8 mouse cellular contexts compared by ENCODE assay signal in genomic region chr19:59459158-59459781, GRCm38 (mm10). TPM values are rescaled to one million over a fixed set of nuclear protein-coding genes. Genes with fewer than 3 reads are reported as not detected.
DNase-seq lines count a peak whose midpoint lies in the region; ATAC-seq and TF ChIP-seq lines count a peak whose summit lies in the region.

No protein-coding gene starts in this region.

- ATAC-seq in lung, embryonic 15.5 days (ENCODE audit: borderline replicate concordance, extremely low read depth, low FRiP score, low TSS enrichment), result peak; percentile 31; the same call in 1 of the 2 replicates
- ATAC-seq in forebrain, embryonic 15.5 days (replicated peaks), result 0 out of 2 replicates have a peak, but pooled peaks have one; percentile 4
- 0 out of 2 replicates have a peak, but pooled peaks have one; percentile 19 for ATAC-seq in neural tube, embryonic 11.5 days (ENCODE audit: insufficient read depth, low FRiP score, low TSS enrichment)

- TF ChIP-seq CTCF in cortical plate, adult 2 months (IDR thresholded peaks at IDR 0.05; ENCODE audit: extremely low read depth, insufficient read depth, low read length), result no peak

- no peak for TF ChIP-seq POLR2A in cortical plate, adult 2 months (IDR thresholded peaks at IDR 0.05; ENCODE audit: extremely low read depth, insufficient read depth, low read length)

- H3K27ac ChIP-seq in lung, embryonic 15.5 days, result no peak overlapping the region
- peak overlapping the region; percentile 88 for H3K27ac ChIP-seq in cortical plate, adult 2 months (ENCODE audit: insufficient read depth, low read length)
- peak overlapping the region; percentile 88 for H3K27ac ChIP-seq in forebrain, embryonic 15.5 days (replicated peaks)
- H3K27ac ChIP-seq in neural tube, embryonic 11.5 days (ENCODE audit: low read depth, low read length), result no peak overlapping the region

- WGBS in lung, embryonic 15.5 days, result under 1% methylated on average over 72 of the region's 75 CpGs
- WGBS in forebrain, embryonic 15.5 days, result under 1% methylated on average over 74 of the region's 75 CpGs
- WGBS in neural tube, embryonic 11.5 days, result under 1% methylated on average over 68 of the region's 75 CpGs

- H3K36me3 ChIP-seq in lung, embryonic 15.5 days, result no peaks in the 10 kb centered on the region
- no peaks in the 10 kb centered on the region for H3K36me3 ChIP-seq in forebrain, embryonic 15.5 days
- H3K36me3 ChIP-seq in neural tube, embryonic 11.5 days (ENCODE audit: control insufficient read depth, insufficient read depth, low read length), result no peaks in the 10 kb centered on the region

- peaks cover 100% of the 10 kb centered on the region for H3K27me3 ChIP-seq in lung, embryonic 15.5 days
- peaks cover 22% of the 10 kb centered on the region; the same call in 1 of the 2 replicates for H3K27me3 ChIP-seq in forebrain, embryonic 15.5 days
- H3K27me3 ChIP-seq in neural tube, embryonic 11.5 days (ENCODE audit: control insufficient read depth, insufficient read depth, low read length), result peaks cover 96% of the 10 kb centered on the region

- H3K4me3 ChIP-seq in lung, embryonic 15.5 days, result peak overlapping the region; percentile 33
- peak overlapping the region; percentile 64 for H3K4me3 ChIP-seq in cortical plate, adult 2 months (ENCODE audit: insufficient read depth, low read length)
- H3K4me3 ChIP-seq in forebrain, embryonic 15.5 days, result peak overlapping the region; percentile 60
- peak overlapping the region; percentile 28 for H3K4me3 ChIP-seq in neural tube, embryonic 11.5 days (ENCODE audit: low read depth, low read length)

- peaks cover 24% of the 10 kb centered on the region for H3K4me1 ChIP-seq in lung, embryonic 15.5 days
- H3K4me1 ChIP-seq in cortical plate, adult 2 months (ENCODE audit: control insufficient read depth, insufficient read depth, low read length), result no peaks in the 10 kb centered on the region
- H3K4me1 ChIP-seq in forebrain, embryonic 15.5 days, result peaks cover 54% of the 10 kb centered on the region
- H3K4me1 ChIP-seq in neural tube, embryonic 11.5 days (ENCODE audit: control insufficient read depth, insufficient read depth, low read length), result peaks cover 4% of the 10 kb centered on the region; the same call in 1 of the 2 replicates

- H3K9ac ChIP-seq in lung, embryonic 15.5 days, result no peak overlapping the region
- H3K9ac ChIP-seq in forebrain, embryonic 15.5 days (replicated peaks), result peak overlapping the region; percentile 70
- H3K9ac ChIP-seq in neural tube, embryonic 11.5 days (ENCODE audit: low read length), result no peak overlapping the region

- no peak for DNase-seq in lung, adult 18-20 months
- peak; percentile 67 for DNase-seq in kidney, postnatal 10 days
- peak; percentile 76 for DNase-seq in neural tube, embryonic 11.5 days (ENCODE audit: low spot score)
- no peak for DNase-seq in frontal cortex, postnatal 10 days (ENCODE audit: low spot score in 2 of 2)
- DNase-seq in right cerebral cortex, adult 18-20 months, result no peak

- H3K9me3 ChIP-seq in lung, embryonic 15.5 days, result no peaks in the 10 kb centered on the region
- no peaks in the 10 kb centered on the region for H3K9me3 ChIP-seq in forebrain, embryonic 15.5 days
- no peaks in the 10 kb centered on the region for H3K9me3 ChIP-seq in neural tube, embryonic 11.5 days (ENCODE audit: control insufficient read depth, low read length)

- peak overlapping the region; percentile 55 for H3K4me2 ChIP-seq in lung, embryonic 15.5 days
- peak overlapping the region; percentile 68 for H3K4me2 ChIP-seq in forebrain, embryonic 15.5 days (replicated peaks)
- peak overlapping the region; percentile 33 for H3K4me2 ChIP-seq in neural tube, embryonic 11.5 days (ENCODE audit: low read depth)

RNA-seq across cellular contexts. Expression of gene Emx2, which starts 1.1 kb away (rescaled TPM):
- 0.15 TPM in 1 of 2 replicates, not detected in the other for polyA plus RNA-seq in lung, embryonic 15.5 days (2015; fragmentation: Nextera tagmentation; extraction: Ambion mirVana)
- polyA plus RNA-seq in cortical plate, adult 2 months (2012; rRNA removed), result 11.9 and 12.4 TPM in 2 replicates
- polyA plus RNA-seq in forebrain, embryonic 15.5 days (2015; fragmentation: Nextera tagmentation; extraction: Ambion mirVana), result 14.7 and 19.9 TPM in 2 replicates
- polyA plus RNA-seq in neural tube, embryonic 11.5 days (2014; fragmentation: Nextera tagmentation; extraction: Ambion mirVana), result 1.7 and 3.9 TPM in 2 replicates

Comparison
In these comparisons a context has a peak if more than half of its experiments do, and no peak if none do; other contexts are left out.
1. H3K27ac ChIP-seq: peak in cortical plate, adult 2 months (single experiment) and forebrain, embryonic 15.5 days (single experiment); none in lung, embryonic 15.5 days (single experiment) and neural tube, embryonic 11.5 days (single experiment).
2. DNase-seq: peak in kidney, postnatal 10 days (single experiment) and neural tube, embryonic 11.5 days (single experiment); none in lung, adult 18-20 months (0 of 2), frontal cortex, postnatal 10 days (0 of 2) and right cerebral cortex, adult 18-20 months (single experiment).
3. Peak in every context shown above with its lines, with median percentiles within 50 percentile points of each other: ATAC-seq, H3K4me2 ChIP-seq and H3K4me3 ChIP-seq.